Mouse (Mus musculus) midbrain, embryonic 14.5 days (tissue): Measurements from ENCODE around the gene Fam13a. TPM values are rescaled to one million over a fixed set of nuclear protein-coding genes. Genes with fewer than 3 reads are reported as not detected.
A peak's percentile ranks its signal among the peaks of the same experiment; 100 is the strongest.

Experiments used
- ATAC-seq: fragments of 200-750 bp; cut with Nextera tagmentation; 2 replicates; pipeline ENCODE4 v1.8.0; 2017; ENCODE audit warnings: moderate number of reproducible peaks, moderate library complexity; ENCODE audit not compliant: low FRiP score, low TSS enrichment
- DNase-seq: peaks from one replicate; pipeline ENCODE4 v3.0.0-alpha.2; 2015
- H3K27ac ChIP-seq: fragments of 300-500 bp; sonication (generic); replicated peaks from 2 replicates; pipeline ENCODE4 v1.5.1; 2014; ENCODE audit warnings: mild to moderate bottlenecking, low read depth, low read length, moderate library complexity
- H3K27me3 ChIP-seq: fragments of 300-500 bp; sonication (generic); 2 replicates; pipeline ENCODE4 v1.6.1; 2014; ENCODE audit warnings: low read length, control low read depth, mixed read lengths; ENCODE audit not compliant: control insufficient read depth, insufficient read depth
- H3K36me3 ChIP-seq: fragments of 300-500 bp; sonication (generic); 2 replicates; pipeline ENCODE4 v1.6.1; 2014; ENCODE audit warnings: low read length, control low read depth; ENCODE audit not compliant: control insufficient read depth, insufficient read depth
- H3K4me1 ChIP-seq: fragments of 300-500 bp; sonication (generic); 2 replicates; pipeline ENCODE4 v1.6.1; 2014; ENCODE audit warnings: mild to moderate bottlenecking, antibody characterized with exemption, low read length, control low read depth; ENCODE audit not compliant: control insufficient read depth, insufficient read depth
- H3K4me2 ChIP-seq: fragments of 300-500 bp; sonication (generic); 2 replicates; pipeline ENCODE4 v1.6.1; 2014; ENCODE audit warnings: mild to moderate bottlenecking, low read length, moderate library complexity
- H3K4me3 ChIP-seq: fragments of 300-500 bp; sonication (generic); replicated peaks from 2 replicates; pipeline ENCODE4 v1.5.1; 2014; ENCODE audit warnings: low read depth, low read length
- H3K9ac ChIP-seq: fragments of 300-500 bp; sonication (generic); replicated peaks from 2 replicates; pipeline ENCODE4 v1.6.1; 2014; ENCODE audit warnings: mild to moderate bottlenecking, low read length, moderate library complexity
- H3K9me3 ChIP-seq: fragments of 300-500 bp; sonication (generic); 2 replicates; pipeline ENCODE4 v1.6.1; 2016; ENCODE audit warnings: low read length, control low read depth, mixed read lengths; ENCODE audit not compliant: control insufficient read depth
- WGBS: fragments of 180-500 bp; shearing (Covaris S2); extraction: QIAGEN DNeasy Blood & Tissue Kit; methylation state at CpG from one replicate; pipeline ENCODE4 v1.1.7; 2014; 5-methylcytosine and 5-hydroxymethylcytosine counted together
- polyA plus RNA-seq: library from polyadenylated mRNA; unstranded; fragments of >200 nt; fragmentation: Nextera tagmentation; extraction: Ambion mirVana; gene quantifications from 2 replicates; pipeline ENCODE4 v1.2.1, GENCODE M21; 2014

Gene Fam13a
- polyA plus RNA-seq, 1 experiment from 2014 or later: 10.5 TPM

- no peaks in the 10 kb centered on the region for H3K36me3 ChIP-seq
- no peak overlapping the region for H3K27ac ChIP-seq
- H3K4me1 ChIP-seq: no peaks in the 10 kb centered on the region
- H3K4me2 ChIP-seq: no peak overlapping the region
- H3K4me3 ChIP-seq: no peak overlapping the region
- 83% methylated on average over 2 of the region's 2 CpGs for WGBS
- H3K9ac ChIP-seq: no peak overlapping the region
- DNase-seq (no peak), ATAC-seq (no peak)
- H3K27me3 ChIP-seq: no peaks in the 10 kb centered on the region
- H3K9me3 ChIP-seq: no peaks in the 10 kb centered on the region
Observed at GRCm38 (mm10) chr6:59014760-59015159, 9.6 kb downstream of the Fam13a start.

- H3K4me2 ChIP-seq: no peak overlapping the region
- H3K27ac ChIP-seq: no peak overlapping the region
- no peak overlapping the region for H3K9ac ChIP-seq
- ATAC-seq (no peak), DNase-seq (no peak)
- no peaks in the 10 kb centered on the region for H3K36me3 ChIP-seq
- H3K4me1 ChIP-seq: no peaks in the 10 kb centered on the region
- H3K4me3 ChIP-seq: no peak overlapping the region
- H3K27me3 ChIP-seq: no peaks in the 10 kb centered on the region
- no peaks in the 10 kb centered on the region for H3K9me3 ChIP-seq
- 85% methylated on average over 8 of the region's 8 CpGs for WGBS
Observed at GRCm38 (mm10) chr6:59014088-59014759, 10.1 kb downstream of the Fam13a start.

GRCm38 (mm10) chr6:59010792-59011191, 13.6 kb downstream of the Fam13a start:
- Histone ChIP-seq H3K4me1 (no peaks in the 10 kb centered on the region), H3K27ac (no peak overlapping the region), H3K4me2 (no peak overlapping the region), H3K9me3 (no peaks in the 10 kb centered on the region), H3K9ac (no peak overlapping the region), H3K27me3 (no peaks in the 10 kb centered on the region), H3K36me3 (no peaks in the 10 kb centered on the region), H3K4me3 (no peak overlapping the region)
- ATAC-seq (no peak), DNase-seq (no peak)
- WGBS: 94% methylated on average over 3 of the region's 3 CpGs

- DNase-seq (no peak), ATAC-seq (no peak)
- Histone ChIP-seq H3K27me3 (no peaks in the 10 kb centered on the region), H3K36me3 (no peaks in the 10 kb centered on the region), H3K9me3 (no peaks in the 10 kb centered on the region), H3K4me3 (no peak overlapping the region), H3K4me1 (no peaks in the 10 kb centered on the region), H3K4me2 (no peak overlapping the region), H3K27ac (no peak overlapping the region), H3K9ac (no peak overlapping the region)
- 93% methylated on average over 5 of the region's 5 CpGs for WGBS
Observed at GRCm38 (mm10) chr6:59004630-59005029, 19.7 kb downstream of the Fam13a start.

- Histone ChIP-seq H3K4me3 (no peak overlapping the region), H3K9ac (no peak overlapping the region), H3K4me2 (no peak overlapping the region), H3K27me3 (no peaks in the 10 kb centered on the region), H3K36me3 (no peaks in the 10 kb centered on the region), H3K9me3 (no peaks in the 10 kb centered on the region), H3K27ac (no peak overlapping the region), H3K4me1 (no peaks in the 10 kb centered on the region)
- WGBS: 40% methylated on average over 4 of the region's 4 CpGs
- DNase-seq: peak; percentile 22
- ATAC-seq: no peak
Observed at GRCm38 (mm10) chr6:58999044-58999453, 25.3 kb downstream of the Fam13a start.

- WGBS: 70% methylated on average over 4 of the region's 4 CpGs
- Histone ChIP-seq H3K4me1 (no peaks in the 10 kb centered on the region), H3K27me3 (no peaks in the 10 kb centered on the region), H3K9ac (no peak overlapping the region), H3K36me3 (no peaks in the 10 kb centered on the region), H3K27ac (no peak overlapping the region), H3K9me3 (no peaks in the 10 kb centered on the region), H3K4me2 (no peak overlapping the region), H3K4me3 (no peak overlapping the region)
- ATAC-seq (no peak), DNase-seq (no peak)
Observed at GRCm38 (mm10) chr6:58998528-58998927, 25.8 kb downstream of the Fam13a start.

GRCm38 (mm10) chr6:58989149-58989548, 35.2 kb downstream of the Fam13a start:
- H3K4me1 ChIP-seq: no peaks in the 10 kb centered on the region
- no peak for ATAC-seq
- H3K9me3 ChIP-seq: no peaks in the 10 kb centered on the region
- no peaks in the 10 kb centered on the region for H3K36me3 ChIP-seq
- WGBS: 87% methylated on average over 3 of the region's 3 CpGs
- no peak overlapping the region for H3K9ac ChIP-seq
- H3K27me3 ChIP-seq: no peaks in the 10 kb centered on the region
- H3K4me3 ChIP-seq: no peak overlapping the region
- no peak overlapping the region for H3K4me2 ChIP-seq
- no peak overlapping the region for H3K27ac ChIP-seq
- no peak for DNase-seq

- 90% methylated on average over 2 of the region's 2 CpGs for WGBS
- Histone ChIP-seq H3K27ac (no peak overlapping the region), H3K9ac (no peak overlapping the region), H3K4me3 (no peak overlapping the region), H3K27me3 (no peaks in the 10 kb centered on the region), H3K9me3 (no peaks in the 10 kb centered on the region), H3K4me2 (no peak overlapping the region), H3K4me1 (no peaks in the 10 kb centered on the region), H3K36me3 (no peaks in the 10 kb centered on the region)
- ATAC-seq: no peak
- no peak for DNase-seq
Observed at GRCm38 (mm10) chr6:58988706-58989105, 35.6 kb downstream of the Fam13a start.

- no peaks in the 10 kb centered on the region for H3K36me3 ChIP-seq
- no peaks in the 10 kb centered on the region for H3K4me1 ChIP-seq
- H3K4me3 ChIP-seq: no peak overlapping the region
- H3K9me3 ChIP-seq: no peaks in the 10 kb centered on the region
- no peaks in the 10 kb centered on the region for H3K27me3 ChIP-seq
- no peak overlapping the region for H3K27ac ChIP-seq
- 90% methylated on average over 5 of the region's 5 CpGs for WGBS
- DNase-seq (no peak), ATAC-seq (no peak)
- H3K4me2 ChIP-seq: no peak overlapping the region
- H3K9ac ChIP-seq: no peak overlapping the region
Observed at GRCm38 (mm10) chr6:58987166-58987565, 37.2 kb downstream of the Fam13a start.
